Mouse (Mus musculus): Measurements from ENCODE around the gene Nolc1. TPM values are rescaled to one million over a fixed set of nuclear protein-coding genes. Genes with fewer than 3 reads are reported as not detected.

Nolc1 gene
- polyA plus RNA-seq, 1 experiment from 2014 or later: 79.7 TPM

GRCm38 (mm10) chr19:46132577-46132976 is 56.9 kb downstream of the Nolc1 start:
- no peaks in the 10 kb centered on the region for H3K36me3 ChIP-seq (ENCODE audit: control insufficient read depth, insufficient read depth, low read length)
- H3K9ac ChIP-seq (replicated peaks; ENCODE audit: low read depth, low read length): no peak overlapping the region
- no peaks in the 10 kb centered on the region for H3K9me3 ChIP-seq (ENCODE audit: control insufficient read depth, low read depth, low read length)
- H3K4me1 ChIP-seq (ENCODE audit: control insufficient read depth, insufficient read depth, low read length): peaks cover 15% of the 10 kb centered on the region
- peaks cover 41% of the 10 kb centered on the region for H3K27me3 ChIP-seq (ENCODE audit: control insufficient read depth, insufficient read depth, low read length)
- H3K4me3 ChIP-seq (ENCODE audit: low read depth, low read length): no peak overlapping the region
- H3K4me2 ChIP-seq (replicated peaks; ENCODE audit: low read depth, low read length): no peak overlapping the region
- WGBS: 55% methylated on average over 6 of the region's 6 CpGs
- no peak for ATAC-seq (ENCODE audit: insufficient number of reproducible peaks, insufficient read depth, low FRiP score, low read depth)
- no peak overlapping the region for H3K27ac ChIP-seq (ENCODE audit: low read length)

Other genes starting within 250 kb of the Nolc1 start
- gene Armh3, start 77.4 kb upstream of the Nolc1 start, polyA plus RNA-seq (2014; fragmentation: Nextera tagmentation; extraction: Ambion mirVana): 18.5 and 21.0 TPM in 2 replicates
- 4.1 and 4.2 TPM in 2 replicates for gene Hps6, start 72.4 kb upstream of the Nolc1 start, polyA plus RNA-seq (2014; fragmentation: Nextera tagmentation; extraction: Ambion mirVana)
- 45.9 and 49.4 TPM in 2 replicates for gene Pprc1, start 31.0 kb upstream of the Nolc1 start, polyA plus RNA-seq (2014; fragmentation: Nextera tagmentation; extraction: Ambion mirVana)
- gene Ldb1, start 30.6 kb upstream of the Nolc1 start, polyA plus RNA-seq (2014; fragmentation: Nextera tagmentation; extraction: Ambion mirVana): 75.9 and 78.9 TPM in 2 replicates
- not detected in 2 replicates for gene Elovl3, start 56.0 kb downstream of the Nolc1 start, polyA plus RNA-seq (2014; fragmentation: Nextera tagmentation; extraction: Ambion mirVana)
- not detected in 2 replicates for gene Pitx3, start 72.5 kb downstream of the Nolc1 start, polyA plus RNA-seq (2014; fragmentation: Nextera tagmentation; extraction: Ambion mirVana)
- gene Gbf1, start 76.6 kb downstream of the Nolc1 start, polyA plus RNA-seq (2014; fragmentation: Nextera tagmentation; extraction: Ambion mirVana): 56.6 and 63.7 TPM in 2 replicates
- 8.0 and 10.1 TPM in 2 replicates for gene Nfkb2, start 228.5 kb downstream of the Nolc1 start, polyA plus RNA-seq (2014; fragmentation: Nextera tagmentation; extraction: Ambion mirVana)

Measured in stomach, embryonic 14.5 days (tissue).